ENCODE assay signal across 12 mouse cellular contexts in the genomic region with DNA sequence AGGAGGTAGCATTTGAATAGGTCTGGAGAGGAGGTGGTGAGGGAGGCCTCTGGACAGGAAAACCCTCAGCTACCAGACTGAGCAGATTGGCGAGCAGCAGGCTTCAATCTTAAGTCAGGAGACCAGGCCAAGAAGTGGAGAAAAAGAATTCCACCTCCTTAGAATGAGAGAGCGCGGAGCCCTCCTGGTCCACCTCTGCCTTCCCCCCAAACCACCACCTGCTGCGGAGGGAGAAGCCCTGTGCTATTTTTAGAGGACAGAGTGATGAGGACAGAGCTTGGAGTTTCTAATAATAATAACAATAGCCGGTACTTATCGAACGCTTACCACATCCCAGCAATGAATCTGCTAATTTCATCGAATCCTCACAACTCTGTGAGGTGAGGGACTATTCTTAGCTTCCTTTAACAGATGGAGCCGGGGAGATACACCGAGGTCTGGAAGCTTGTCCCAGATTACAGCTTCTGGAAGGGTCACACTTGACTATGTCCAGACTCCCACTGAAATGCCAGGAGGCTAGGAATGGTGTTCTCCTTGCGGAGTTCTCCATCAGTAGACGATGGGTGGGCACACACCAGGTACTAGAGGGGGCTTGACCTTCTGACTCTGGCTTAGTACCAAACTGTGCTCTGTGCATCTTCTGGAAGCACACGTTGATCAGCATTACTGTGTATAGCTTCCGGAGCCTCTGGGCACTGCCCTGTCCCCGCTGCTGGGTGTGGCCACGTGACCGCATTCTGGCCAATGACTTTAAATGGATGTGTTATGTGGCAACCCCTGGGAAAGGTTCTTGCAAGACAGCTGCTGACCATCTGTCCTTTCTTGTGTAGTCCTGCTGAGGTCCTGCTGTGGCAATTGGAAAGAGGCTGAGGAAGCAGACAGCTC.
A peak's percentile ranks its signal among the peaks of the same experiment; 100 is the strongest.
DNase-seq lines count a peak whose midpoint lies in the region; ATAC-seq and TF ChIP-seq lines count a peak whose summit lies in the region.
"Had no signal": no experiment of that assay in that cellular context is flagged by ENCODE, and none has a peak within 500 bp of the region (broad histone marks: within the 10 kb centered on the region; RNA-seq: fewer than 3 reads in every experiment).

No protein-coding gene starts in this region.

- H3K27me3 ChIP-seq in myocyte (ENCODE audit: control insufficient read depth, insufficient read depth, insufficient read length), result no peaks in the 10 kb centered on the region
- H3K27me3 ChIP-seq: neural tube, embryonic 13.5 days had no signal

- TF ChIP-seq POLR2A in myocyte (IDR thresholded peaks at IDR 0.05; ENCODE audit: insufficient read length, low read depth), result no peak

- H3ac ChIP-seq in myocyte (ENCODE audit: control insufficient read depth, insufficient read length), result no peak overlapping the region

- intact Hi-C loops in left cerebral cortex, postnatal 4 days (cut with DNase I), result no loop called here

- no peaks in the 10 kb centered on the region for H3K36me3 ChIP-seq in myocyte (ENCODE audit: control insufficient read depth, insufficient read depth)
- H3K36me3 ChIP-seq: neural tube, embryonic 13.5 days had no signal

- ATAC-seq in activated CD4-positive, CD25-positive, alpha-beta regulatory T cell, adult 4 months, result no peak
- no peak for ATAC-seq in megakaryocyte, adult 5-6 weeks (ENCODE audit: poor library complexity, severe bottlenecking)

- peak; percentile 39 for DNase-seq in embryo, embryonic 10 days (ENCODE audit: low spot score)
- DNase-seq in embryo, embryonic 9.5 days (ENCODE audit: extremely low spot score), result no peak
- peak; percentile 27 for DNase-seq in left cerebral cortex, postnatal 4 days
- DNase-seq in left cerebral cortex, adult 11 months (ENCODE audit: low spot score), result no peak
- peak; percentile 65 to 66 for DNase-seq in cerebellum, postnatal 25 days
- DNase-seq: adrenal gland, adult 8-10 months; right cerebral cortex, postnatal 25 days had no signal

- no peak overlapping the region for H3K4me3 ChIP-seq in myocyte
- H3K4me3 ChIP-seq: midbrain, embryonic 10.5 days; neural tube, embryonic 13.5 days had no signal

- no peaks in the 10 kb centered on the region for H3K79me2 ChIP-seq in myocyte (ENCODE audit: control insufficient read depth, insufficient read depth)

- no peak overlapping the region for H3K4me2 ChIP-seq in myocyte (ENCODE audit: low read depth)
- H3K4me2 ChIP-seq: neural tube, embryonic 13.5 days had no signal

TF ChIP-seq in myocyte, 11 proteins besides CTCF, POLR2A, EP300 and RAD21:
- peak in 1 of 3 experiments; percentile 11 for TF ChIP-seq MYOG (IDR thresholded peaks at IDR 0.05; ENCODE audit: control insufficient read depth in 1 of 3, insufficient read depth in 1 of 3, insufficient read length in 2 of 3, low read depth in 2 of 3)
- TF ChIP-seq USF1 (IDR thresholded peaks at IDR 0.05; ENCODE audit: low read depth), result peak; percentile 39
- peak in 1 of 3 experiments; percentile 39 for TF ChIP-seq MYOD1 (IDR thresholded peaks at IDR 0.05; ENCODE audit: control insufficient read depth in 1 of 3, insufficient read length in 2 of 3, low read depth in 2 of 3)
- TF ChIP-seq POLR2AphosphoS2 (IDR thresholded peaks at IDR 0.05; ENCODE audit: insufficient read length, low read depth), result no peak
- TF ChIP-seq REST (IDR thresholded peaks at IDR 0.05; ENCODE audit: insufficient read depth, insufficient read length), result no peak
- TF ChIP-seq SRF (IDR thresholded peaks at IDR 0.05; ENCODE audit: control insufficient read depth, insufficient read length, low read depth), result no peak

Comparison
In these comparisons a context has a peak if more than half of its experiments do, and no peak if none do; other contexts are left out.
1. DNase-seq: peak in embryo, embryonic 10 days (single experiment), left cerebral cortex, postnatal 4 days (single experiment) and cerebellum, postnatal 25 days (2 of 2); none in embryo, embryonic 9.5 days (single experiment) and left cerebral cortex, adult 11 months (single experiment).